Mouse (Mus musculus) heart, adult 2 months (tissue): Measurements from ENCODE around the gene Myl6b.

Experiments used
- CTCF ChIP-seq: fragments of 200-600 bp; IDR thresholded peaks from 2 replicates; pipeline ENCODE4 v1.8.1; 2022; ENCODE audit warnings: antibody characterized with exemption, mild to moderate bottlenecking, moderate library complexity
- EP300 ChIP-seq: fragments of 200-500 bp; IDR thresholded peaks from 2 replicates; pipeline ENCODE4 v1.6.1; 2011; ENCODE audit warnings: low read depth, low read length, control low read depth; ENCODE audit not compliant: insufficient read depth
- POLR2A ChIP-seq: fragments of 200-500 bp; IDR thresholded peaks from 2 replicates; pipeline ENCODE4 v1.6.1; 2011; ENCODE audit warnings: mild to moderate bottlenecking, low read depth, low read length, control low read depth; ENCODE audit not compliant: insufficient read depth

- no peak for TF ChIP-seq POLR2A
- no peak for TF ChIP-seq CTCF
- no peak for TF ChIP-seq EP300
Observed at GRCm38 (mm10) chr10:128444354-128444753, 54.1 kb downstream of the Myl6b start.
